ENCODE assay signal across 7 mouse cellular contexts in genomic region chr8:10007660-10008028, GRCm38 (mm10). TPM values are rescaled to one million over a fixed set of nuclear protein-coding genes. Genes with fewer than 3 reads are reported as not detected.
A peak's percentile ranks its signal among the peaks of the same experiment; 100 is the strongest.
DNase-seq lines count a peak whose midpoint lies in the region; ATAC-seq lines count a peak whose summit lies in the region.

No protein-coding gene starts in this region.

- DNase-seq in lung, postnatal 4 days = no peak
- no peak for DNase-seq in forebrain, embryonic 14.5 days (ENCODE audit: low spot score)
- DNase-seq in ovary, adult 18-20 months (ENCODE audit: low spot score) = no peak
- no peak for DNase-seq in adipocyte (ENCODE audit: low spot score)

- peak overlapping the region; percentile 36 for H3K4me3 ChIP-seq in lung, embryonic 15.5 days
- peak overlapping the region; percentile 39 for H3K4me3 ChIP-seq in forebrain, embryonic 14.5 days (ENCODE audit: low read depth, low read length)
- H3K4me3 ChIP-seq in limb, embryonic 12.5 days (replicated peaks) = peak overlapping the region; percentile 45
- H3K4me3 ChIP-seq in stomach, embryonic 14.5 days (ENCODE audit: low read depth, low read length) = peak overlapping the region; percentile 30; the same call in 1 of the 2 replicates

- H3K27me3 ChIP-seq in lung, embryonic 15.5 days = no peaks in the 10 kb centered on the region; the same call in 1 of the 2 replicates
- no peaks in the 10 kb centered on the region for H3K27me3 ChIP-seq in forebrain, embryonic 14.5 days (replicated peaks; ENCODE audit: control insufficient read depth, insufficient read depth, low read length)
- peaks cover 16% of the 10 kb centered on the region; the same call in 1 of the 2 replicates for H3K27me3 ChIP-seq in limb, embryonic 12.5 days
- no peaks in the 10 kb centered on the region for H3K27me3 ChIP-seq in stomach, embryonic 14.5 days (ENCODE audit: control insufficient read depth, insufficient read depth, low read length)

- 40% methylated on average over 6 of the region's 6 CpGs for WGBS in lung, embryonic 15.5 days
- WGBS in forebrain, embryonic 14.5 days = 38% methylated on average over 6 of the region's 6 CpGs
- 42% methylated on average over 6 of the region's 6 CpGs for WGBS in limb, embryonic 12.5 days
- 40% methylated on average over 6 of the region's 6 CpGs for WGBS in stomach, embryonic 14.5 days

- ATAC-seq in lung, embryonic 15.5 days (ENCODE audit: borderline replicate concordance, extremely low read depth, low FRiP score, low TSS enrichment) = no peak
- ATAC-seq in forebrain, embryonic 14.5 days = peak; percentile 10; the same call in 1 of the 2 replicates
- ATAC-seq in limb, embryonic 12.5 days (ENCODE audit: insufficient number of reproducible peaks, insufficient read depth, low FRiP score, low TSS enrichment, low read depth) = no peak
- ATAC-seq in stomach, embryonic 14.5 days (ENCODE audit: insufficient number of reproducible peaks, insufficient read depth, low FRiP score, low read depth) = no peak

- no peaks in the 10 kb centered on the region for H3K9me3 ChIP-seq in lung, embryonic 15.5 days
- no peaks in the 10 kb centered on the region for H3K9me3 ChIP-seq in forebrain, embryonic 14.5 days (replicated peaks; ENCODE audit: control insufficient read depth, low read length)
- H3K9me3 ChIP-seq in limb, embryonic 12.5 days = no peaks in the 10 kb centered on the region
- no peaks in the 10 kb centered on the region for H3K9me3 ChIP-seq in stomach, embryonic 14.5 days (ENCODE audit: control insufficient read depth, low read depth, low read length)

- H3K9ac ChIP-seq in lung, embryonic 15.5 days = no peak overlapping the region
- H3K9ac ChIP-seq in forebrain, embryonic 14.5 days (ENCODE audit: low read length) = peak overlapping the region; percentile 58; the same call in 1 of the 2 replicates
- no peak overlapping the region; the same call in 1 of the 2 replicates for H3K9ac ChIP-seq in limb, embryonic 12.5 days (replicated peaks)
- no peak overlapping the region for H3K9ac ChIP-seq in stomach, embryonic 14.5 days (replicated peaks; ENCODE audit: low read depth, low read length)

- no peaks in the 10 kb centered on the region for H3K36me3 ChIP-seq in lung, embryonic 15.5 days
- no peaks in the 10 kb centered on the region for H3K36me3 ChIP-seq in forebrain, embryonic 14.5 days (ENCODE audit: control insufficient read depth, insufficient read depth, low read length)
- H3K36me3 ChIP-seq in limb, embryonic 12.5 days = no peaks in the 10 kb centered on the region
- no peaks in the 10 kb centered on the region for H3K36me3 ChIP-seq in stomach, embryonic 14.5 days (ENCODE audit: control insufficient read depth, insufficient read depth, low read length)

- H3K4me1 ChIP-seq in lung, embryonic 15.5 days = peaks cover 15% of the 10 kb centered on the region
- no peaks in the 10 kb centered on the region for H3K4me1 ChIP-seq in forebrain, embryonic 14.5 days (ENCODE audit: control insufficient read depth, insufficient read depth, low read length)
- H3K4me1 ChIP-seq in limb, embryonic 12.5 days (replicated peaks) = peaks cover 11% of the 10 kb centered on the region
- no peaks in the 10 kb centered on the region for H3K4me1 ChIP-seq in stomach, embryonic 14.5 days (ENCODE audit: control insufficient read depth, insufficient read depth, low read length)

- peak overlapping the region; percentile 77 for H3K4me2 ChIP-seq in lung, embryonic 15.5 days
- H3K4me2 ChIP-seq in forebrain, embryonic 14.5 days (ENCODE audit: low read length) = peak overlapping the region; percentile 78
- H3K4me2 ChIP-seq in limb, embryonic 12.5 days = peak overlapping the region; percentile 80
- H3K4me2 ChIP-seq in stomach, embryonic 14.5 days (replicated peaks; ENCODE audit: low read depth, low read length) = peak overlapping the region; percentile 73

- no peak overlapping the region for H3K27ac ChIP-seq in lung, embryonic 15.5 days
- H3K27ac ChIP-seq in forebrain, embryonic 14.5 days (ENCODE audit: low read depth, low read length) = no peak overlapping the region
- no peak overlapping the region for H3K27ac ChIP-seq in limb, embryonic 12.5 days
- H3K27ac ChIP-seq in stomach, embryonic 14.5 days (ENCODE audit: low read length) = no peak overlapping the region

RNA-seq across cellular contexts. Expression of gene Tnfsf13b, which starts 1.4 kb away (rescaled TPM):
- polyA plus RNA-seq in lung, embryonic 15.5 days (2015; fragmentation: Nextera tagmentation; extraction: Ambion mirVana) = 1.6 and 1.7 TPM in 2 replicates
- 0.09 and 0.22 TPM in 2 replicates for polyA plus RNA-seq in forebrain, embryonic 14.5 days (2014; fragmentation: Nextera tagmentation; extraction: Ambion mirVana)
- 0.53 and 0.54 TPM in 2 replicates for polyA plus RNA-seq in limb, embryonic 12.5 days (2016; fragmentation: Nextera tagmentation; extraction: Ambion mirVana)
- 0.38 and 0.60 TPM in 2 replicates for polyA plus RNA-seq in stomach, embryonic 14.5 days (2014; fragmentation: Nextera tagmentation; extraction: Ambion mirVana)

RNA-seq across cellular contexts. Expression of gene Abhd13, which starts 30.1 kb away (rescaled TPM):
- polyA plus RNA-seq in lung, embryonic 15.5 days (2015; fragmentation: Nextera tagmentation; extraction: Ambion mirVana) = 15.9 and 17.1 TPM in 2 replicates
- 18.9 and 19.2 TPM in 2 replicates for polyA plus RNA-seq in forebrain, embryonic 14.5 days (2014; fragmentation: Nextera tagmentation; extraction: Ambion mirVana)
- 21.4 and 22.0 TPM in 2 replicates for polyA plus RNA-seq in limb, embryonic 12.5 days (2016; fragmentation: Nextera tagmentation; extraction: Ambion mirVana)
- polyA plus RNA-seq in stomach, embryonic 14.5 days (2014; fragmentation: Nextera tagmentation; extraction: Ambion mirVana) = 21.3 and 23.3 TPM in 2 replicates

RNA-seq across cellular contexts. Expression of gene Lig4, which starts 30.2 kb away (rescaled TPM):
- polyA plus RNA-seq in lung, embryonic 15.5 days (2015; fragmentation: Nextera tagmentation; extraction: Ambion mirVana) = 4.9 and 5.0 TPM in 2 replicates
- 10.7 and 12.7 TPM in 2 replicates for polyA plus RNA-seq in forebrain, embryonic 14.5 days (2014; fragmentation: Nextera tagmentation; extraction: Ambion mirVana)
- polyA plus RNA-seq in limb, embryonic 12.5 days (2016; fragmentation: Nextera tagmentation; extraction: Ambion mirVana) = 6.2 and 7.9 TPM in 2 replicates
- polyA plus RNA-seq in stomach, embryonic 14.5 days (2014; fragmentation: Nextera tagmentation; extraction: Ambion mirVana) = 6.2 and 6.5 TPM in 2 replicates
